Mouse (Mus musculus): ENCODE results near the gene Arhgdib.

DNA sequence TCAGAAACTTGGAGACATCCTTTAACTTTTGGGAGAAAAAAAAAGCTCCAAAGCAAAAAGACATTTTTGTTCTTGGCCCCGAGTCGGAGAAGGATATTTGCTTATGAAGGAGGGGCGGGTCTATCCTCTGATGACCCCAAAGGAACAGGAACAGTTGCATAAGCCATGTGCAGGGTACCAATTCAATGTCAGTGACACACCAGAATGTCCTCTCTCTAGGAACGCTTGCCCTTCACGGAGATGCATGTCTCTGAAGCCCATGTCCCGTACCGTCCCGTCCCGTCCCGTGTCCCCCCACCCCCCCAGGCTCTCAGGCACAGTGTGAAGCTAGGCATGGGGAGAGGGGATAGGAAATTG lies 34.8 kb downstream of the Arhgdib start:
- TF ChIP-seq CTCF (IDR thresholded peaks at IDR 0.05; ENCODE audit: low read depth) (no peak), EP300 (IDR thresholded peaks at IDR 0.05; ENCODE audit: low read depth) (no peak)
